Mouse (Mus musculus): ENCODE results near the gene Ugcg. TPM values are rescaled to one million over a fixed set of nuclear protein-coding genes. Genes with fewer than 3 reads are reported as not detected.
A peak's percentile ranks its signal among the peaks of the same experiment; 100 is the strongest.

The Ugcg gene
- polyA plus RNA-seq, 1 experiment from 2014 or later: 11.2 TPM

DNA sequence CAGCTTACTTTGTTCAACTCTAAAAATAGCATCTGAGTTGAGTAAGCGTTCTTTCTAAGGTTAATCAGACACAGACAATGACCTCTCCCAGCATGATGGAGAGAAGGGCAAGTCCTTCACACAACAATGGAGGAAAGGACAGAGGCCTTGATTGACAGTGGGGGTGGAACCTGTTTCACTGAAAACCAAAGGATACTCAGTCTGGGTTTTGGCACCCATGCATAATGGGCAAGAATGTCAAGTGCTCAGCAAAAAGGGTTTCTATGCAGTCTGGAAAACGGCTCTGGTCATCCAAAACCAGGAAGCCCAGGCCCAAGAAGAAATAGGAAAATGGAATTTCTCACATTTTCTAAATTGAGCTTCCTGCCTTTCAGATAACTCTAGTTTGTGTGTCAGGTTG, 16.4 kb upstream of the Ugcg start:
- Histone ChIP-seq H3K27ac (no peak overlapping the region), H3K9me3 (no peaks in the 10 kb centered on the region), H3K9ac (no peak overlapping the region), H3K4me1 (no peaks in the 10 kb centered on the region), H3K27me3 (no peaks in the 10 kb centered on the region), H3K36me3 (no peaks in the 10 kb centered on the region), H3K4me2 (no peak overlapping the region), H3K4me3 (no peak overlapping the region)
- ATAC-seq (ENCODE audit: insufficient number of reproducible peaks, insufficient read depth, low FRiP score, low TSS enrichment, low read depth): no peak
- 44% methylated on average over 2 of the region's 2 CpGs for WGBS

DNA sequence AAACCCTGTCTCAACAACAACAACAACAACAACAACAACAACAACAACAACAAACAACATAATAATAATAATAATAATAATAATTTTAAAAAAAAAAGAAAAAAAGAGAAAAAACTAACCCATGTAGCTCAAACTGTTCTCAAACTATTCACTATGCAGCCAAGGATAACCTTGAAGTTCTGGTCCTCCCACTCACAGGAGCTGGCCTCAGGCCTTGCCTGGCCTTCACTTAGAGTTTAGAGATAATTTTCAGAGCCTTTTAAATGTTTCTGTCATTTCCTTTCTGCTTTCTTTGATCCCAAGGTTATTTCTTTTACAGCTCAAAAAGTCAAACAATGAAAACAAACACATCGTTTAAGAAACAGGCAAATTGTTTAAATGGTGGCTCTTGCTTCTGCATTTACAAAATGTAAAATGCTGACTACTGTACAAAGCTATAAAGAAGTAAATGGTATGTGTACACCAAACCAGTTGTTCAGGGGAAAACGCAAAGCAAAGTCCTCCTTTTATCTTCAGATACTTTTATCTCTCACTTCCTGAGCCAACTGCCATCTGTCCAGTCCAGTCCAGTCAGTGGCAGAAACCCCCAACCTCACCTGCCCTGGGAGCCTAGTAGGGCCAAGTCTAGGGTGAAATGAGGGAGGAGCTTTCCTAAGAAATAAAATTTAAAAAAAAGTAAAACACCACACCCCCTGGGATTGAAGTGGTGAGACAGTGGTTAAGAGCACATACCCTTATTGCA, 15.7 kb upstream of the Ugcg start:
- ATAC-seq (ENCODE audit: insufficient number of reproducible peaks, insufficient read depth, low FRiP score, low TSS enrichment, low read depth): no peak

DNA sequence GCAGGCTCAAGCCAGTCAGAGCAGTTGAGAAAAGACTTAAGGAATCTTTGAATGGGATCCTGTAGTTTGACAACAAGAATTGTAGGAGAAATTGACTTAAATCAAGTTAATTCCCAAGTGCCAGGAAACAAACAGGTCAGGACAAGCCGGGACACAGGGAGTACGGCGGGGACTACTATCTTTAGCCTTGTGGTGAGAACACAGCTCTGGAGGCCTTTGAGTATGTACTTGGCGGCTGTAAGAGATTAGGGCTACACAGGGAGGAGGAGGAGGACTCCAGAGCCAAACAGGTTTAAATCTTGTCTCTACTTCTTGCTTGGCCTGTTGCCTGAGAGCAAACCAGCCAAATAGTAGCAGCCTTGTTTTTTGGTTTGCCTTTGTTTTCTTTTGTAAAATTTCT, 14.1 kb upstream of the Ugcg start:
- H3K27me3 ChIP-seq: no peaks in the 10 kb centered on the region
- WGBS: 63% methylated on average over 4 of the region's 4 CpGs
- no peaks in the 10 kb centered on the region for H3K4me1 ChIP-seq
- H3K36me3 ChIP-seq: no peaks in the 10 kb centered on the region
- H3K9me3 ChIP-seq: no peaks in the 10 kb centered on the region
- H3K9ac ChIP-seq: no peak overlapping the region
- no peak overlapping the region for H3K4me3 ChIP-seq
- ATAC-seq (ENCODE audit: insufficient number of reproducible peaks, insufficient read depth, low FRiP score, low TSS enrichment, low read depth): no peak
- H3K4me2 ChIP-seq: no peak overlapping the region
- no peak overlapping the region for H3K27ac ChIP-seq

More for the DNA sequence above, 15.7 kb upstream of the Ugcg start:
- Histone ChIP-seq H3K27me3 (no peaks in the 10 kb centered on the region), H3K4me3 (no peak overlapping the region), H3K9me3 (no peaks in the 10 kb centered on the region), H3K4me1 (no peaks in the 10 kb centered on the region), H3K36me3 (no peaks in the 10 kb centered on the region), H3K9ac (no peak overlapping the region), H3K4me2 (no peak overlapping the region), H3K27ac (no peak overlapping the region)
- WGBS: 74% methylated on average over 2 of the region's 2 CpGs

DNA sequence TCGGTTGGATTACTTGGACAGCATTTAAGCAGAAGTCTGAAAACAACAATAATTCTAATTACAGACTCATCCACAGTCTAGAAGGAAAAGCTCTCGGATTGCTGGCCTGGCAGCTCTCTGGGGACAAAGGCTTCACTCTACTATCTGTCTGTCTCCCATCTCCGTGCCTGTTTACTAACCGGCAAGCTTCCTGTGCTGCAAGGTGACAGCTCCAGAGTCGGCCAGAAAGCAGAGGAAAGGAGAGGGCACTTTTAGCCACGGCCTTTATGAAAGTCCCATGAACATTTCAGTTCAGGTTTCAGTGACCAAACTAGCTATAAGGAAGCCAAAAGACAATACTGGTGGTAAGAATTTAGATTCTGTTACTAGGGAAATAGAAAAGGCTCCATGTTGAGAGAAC, 13.1 kb upstream of the Ugcg start:
- Histone ChIP-seq H3K9me3 (no peaks in the 10 kb centered on the region), H3K27me3 (no peaks in the 10 kb centered on the region), H3K4me3 (no peak overlapping the region), H3K36me3 (no peaks in the 10 kb centered on the region), H3K27ac (no peak overlapping the region), H3K9ac (no peak overlapping the region), H3K4me1 (no peaks in the 10 kb centered on the region), H3K4me2 (no peak overlapping the region)
- no peak for ATAC-seq (ENCODE audit: insufficient number of reproducible peaks, insufficient read depth, low FRiP score, low TSS enrichment, low read depth)
- WGBS: 28% methylated on average over 6 of the region's 6 CpGs

DNA sequence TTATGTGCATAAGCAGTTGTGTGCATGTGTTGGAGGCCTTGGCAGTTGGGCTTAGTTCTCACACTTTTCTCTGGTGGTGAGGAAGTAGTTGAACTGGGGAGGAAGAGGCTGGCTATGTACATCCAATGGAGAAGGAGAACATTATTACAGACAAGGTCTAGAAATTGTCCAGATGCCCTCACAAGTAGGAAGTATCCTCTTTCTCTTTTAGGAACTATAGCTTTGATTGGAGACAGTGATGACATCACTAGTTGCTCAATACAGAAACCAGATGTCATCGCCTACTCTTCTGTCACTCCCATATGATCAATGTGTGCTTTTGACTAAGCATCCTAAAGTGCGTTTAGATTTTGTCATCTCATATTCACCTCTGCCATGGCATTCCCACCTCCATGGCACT, 11.5 kb upstream of the Ugcg start:
- Histone ChIP-seq H3K27ac (no peak overlapping the region), H3K9me3 (no peaks in the 10 kb centered on the region), H3K4me2 (no peak overlapping the region), H3K4me3 (no peak overlapping the region), H3K36me3 (no peaks in the 10 kb centered on the region), H3K27me3 (no peaks in the 10 kb centered on the region), H3K9ac (no peak overlapping the region), H3K4me1 (no peaks in the 10 kb centered on the region)
- ATAC-seq (ENCODE audit: insufficient number of reproducible peaks, insufficient read depth, low FRiP score, low TSS enrichment, low read depth): no peak
- 81% methylated on average over 2 of the region's 2 CpGs for WGBS

DNA sequence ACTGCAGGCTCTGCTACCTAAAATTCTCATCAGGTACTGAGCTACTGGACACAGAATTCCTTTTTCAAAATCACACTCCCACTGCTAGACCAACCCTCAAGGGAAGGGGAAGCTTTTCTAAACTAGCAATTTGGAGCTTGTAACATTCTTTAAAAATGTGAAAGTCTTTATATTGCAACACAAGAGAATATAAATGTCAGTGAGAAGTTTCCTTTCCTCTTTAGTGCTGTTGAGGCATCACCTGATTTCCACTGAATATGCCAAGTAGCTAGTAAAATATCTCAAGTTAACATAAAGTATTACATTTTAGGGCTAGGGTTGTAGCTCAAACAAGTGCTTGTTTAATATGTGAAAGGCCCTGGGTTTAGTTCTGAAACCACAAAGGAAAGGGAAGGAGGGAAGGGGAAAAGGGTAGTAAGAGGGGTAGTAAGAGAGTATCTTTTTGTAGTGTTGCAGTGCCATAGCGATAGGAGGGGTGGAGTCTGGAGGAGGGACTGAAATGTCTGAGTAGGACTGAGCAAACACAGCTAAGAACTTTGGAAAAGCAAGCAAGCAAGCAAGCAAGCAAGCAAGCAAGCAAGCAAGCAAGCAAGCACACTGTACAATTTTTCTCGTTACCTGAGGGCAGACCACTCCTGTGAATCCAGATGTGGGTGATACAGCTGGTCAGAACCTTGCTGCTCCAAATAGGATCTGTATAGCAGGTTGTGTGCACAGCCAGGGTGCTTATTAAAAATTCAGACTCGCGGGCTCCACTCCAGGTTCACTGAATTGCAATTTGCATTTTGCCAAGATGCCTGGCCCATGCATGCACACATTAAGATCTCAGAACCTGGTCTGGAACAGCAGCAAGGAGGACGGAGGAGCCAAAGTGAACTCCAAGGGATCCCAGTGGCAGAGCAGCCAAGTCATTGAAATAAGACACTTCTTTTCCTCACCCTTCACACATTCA, 7.5 kb upstream of the Ugcg start:
- Histone ChIP-seq H3K9ac (no peak overlapping the region), H3K36me3 (no peaks in the 10 kb centered on the region), H3K4me2 (no peak overlapping the region), H3K4me3 (no peak overlapping the region), H3K4me1 (no peaks in the 10 kb centered on the region), H3K9me3 (no peaks in the 10 kb centered on the region), H3K27ac (no peak overlapping the region), H3K27me3 (no peaks in the 10 kb centered on the region)
- no peak for ATAC-seq (ENCODE audit: insufficient number of reproducible peaks, insufficient read depth, low FRiP score, low TSS enrichment, low read depth)
- 43% methylated on average over 5 of the region's 5 CpGs for WGBS

DNA sequence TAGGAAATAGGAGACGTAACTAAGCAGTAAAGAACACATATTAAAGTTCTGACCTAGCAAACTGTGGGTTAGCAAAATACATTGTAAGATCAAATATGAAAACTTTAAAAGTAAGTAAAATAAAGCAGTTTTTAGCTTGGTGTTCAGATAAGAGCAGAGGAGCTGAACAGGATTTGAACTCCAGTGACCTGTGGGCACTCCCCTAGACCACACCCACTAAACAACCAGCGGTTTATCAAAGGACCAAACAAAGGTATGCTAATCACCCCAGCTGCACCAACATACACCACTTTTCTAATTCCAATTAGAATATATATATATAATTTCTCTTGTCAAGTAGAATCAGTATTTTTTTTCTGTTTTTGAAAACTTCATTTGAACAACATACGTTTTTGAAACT, 3.4 kb upstream of the Ugcg start:
- ATAC-seq (ENCODE audit: insufficient number of reproducible peaks, insufficient read depth, low FRiP score, low TSS enrichment, low read depth): no peak
- Histone ChIP-seq H3K9me3 (no peaks in the 10 kb centered on the region), H3K27me3 (no peaks in the 10 kb centered on the region), H3K4me1 (no peaks in the 10 kb centered on the region), H3K4me2 (no peak overlapping the region), H3K9ac (no peak overlapping the region), H3K4me3 (no peak overlapping the region), H3K36me3 (no peaks in the 10 kb centered on the region), H3K27ac (no peak overlapping the region)
- WGBS: 41% methylated on average over 3 of the region's 3 CpGs

DNA sequence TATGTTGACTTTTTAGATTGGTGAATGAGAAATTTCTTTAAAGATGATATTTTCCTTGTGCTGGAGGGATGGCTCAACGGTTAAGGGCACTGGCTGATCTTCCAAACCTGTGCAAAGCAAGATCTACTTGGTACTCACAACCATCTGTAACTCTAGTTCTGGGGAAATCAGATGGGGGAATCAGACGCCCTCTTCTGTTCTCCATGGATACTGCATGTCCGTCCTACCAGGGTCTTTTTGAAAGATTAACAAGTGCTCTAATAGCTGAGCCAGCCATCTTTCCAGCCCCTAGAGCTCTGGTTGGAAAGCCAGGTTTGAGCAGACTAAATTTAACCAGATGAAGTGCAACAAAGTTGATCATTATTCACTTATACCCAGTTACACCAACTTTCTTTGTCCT, 1.8 kb upstream of the Ugcg start:
- H3K9me3 ChIP-seq: no peaks in the 10 kb centered on the region
- no peak overlapping the region for H3K4me2 ChIP-seq
- H3K36me3 ChIP-seq: no peaks in the 10 kb centered on the region
- H3K9ac ChIP-seq: no peak overlapping the region
- no peak overlapping the region for H3K4me3 ChIP-seq
- 24% methylated on average over 3 of the region's 3 CpGs for WGBS
- H3K27me3 ChIP-seq: no peaks in the 10 kb centered on the region
- H3K4me1 ChIP-seq: 0 out of 2 replicates have a peak, but pooled peaks cover 3% of the 10 kb centered on the region
- H3K27ac ChIP-seq: no peak overlapping the region
- ATAC-seq (ENCODE audit: insufficient number of reproducible peaks, insufficient read depth, low FRiP score, low TSS enrichment, low read depth): no peak

DNA sequence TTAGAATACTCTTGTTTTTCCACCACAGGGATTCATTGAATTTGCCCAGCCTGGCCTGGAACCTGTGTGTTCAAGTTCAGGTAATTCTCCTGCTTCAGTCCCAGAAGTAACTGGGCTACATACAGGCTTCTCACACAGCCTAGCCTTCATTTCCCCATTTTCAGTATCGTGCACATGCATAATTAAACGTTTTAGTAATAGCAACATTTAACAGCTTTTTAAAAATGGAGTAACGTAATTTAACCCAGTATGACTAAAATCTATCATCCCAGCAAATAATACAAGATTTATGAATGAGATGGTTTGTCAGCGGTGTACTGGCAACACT, 619 bp upstream of the Ugcg start:
- no peak for ATAC-seq (ENCODE audit: insufficient number of reproducible peaks, insufficient read depth, low FRiP score, low TSS enrichment, low read depth)
- Histone ChIP-seq H3K36me3 (no peaks in the 10 kb centered on the region), H3K4me2 (peak overlapping the region; percentile 69), H3K9me3 (no peaks in the 10 kb centered on the region), H3K4me1 (0 out of 2 replicates have a peak, but pooled peaks cover 3% of the 10 kb centered on the region), H3K9ac (peak overlapping the region; percentile 95), H3K27me3 (no peaks in the 10 kb centered on the region), H3K27ac (peak overlapping the region; percentile 96), H3K4me3 (peak overlapping the region; percentile 91)
- 28% methylated on average over 4 of the region's 4 CpGs for WGBS

DNA sequence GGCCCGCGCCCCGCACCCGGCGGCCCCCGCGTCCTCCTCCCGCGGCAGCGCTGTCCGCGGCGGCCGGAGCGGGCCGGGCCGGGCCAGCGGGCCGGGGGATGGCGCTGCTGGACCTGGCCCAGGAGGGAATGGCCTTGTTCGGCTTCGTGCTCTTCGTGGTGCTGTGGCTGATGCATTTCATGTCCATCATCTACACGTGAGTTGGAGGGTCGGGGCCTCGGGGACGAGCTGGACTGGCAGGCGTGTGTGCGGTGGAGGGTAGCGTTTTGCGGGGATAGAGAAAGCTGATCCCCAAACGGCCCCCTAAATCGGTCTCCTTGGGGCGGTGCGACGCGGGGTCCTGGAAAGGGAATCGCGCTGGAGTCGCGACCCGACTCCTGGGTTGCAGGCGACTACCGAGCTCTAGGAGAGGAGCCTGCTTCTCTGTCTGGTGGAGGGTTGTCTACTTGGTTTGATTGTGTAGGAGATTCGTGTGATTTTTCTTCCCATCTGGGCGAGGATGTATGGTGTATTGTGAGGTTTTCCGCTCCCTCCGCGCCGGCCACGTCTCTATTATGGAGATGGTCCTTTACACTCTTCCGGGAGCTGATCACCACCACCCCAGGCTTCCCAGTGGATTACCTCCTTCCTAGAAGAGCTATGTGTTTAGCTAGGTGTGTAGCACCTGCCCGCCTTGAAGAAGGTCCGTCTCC, 635 bp downstream of the Ugcg start:
- Histone ChIP-seq H3K27me3 (no peaks in the 10 kb centered on the region), H3K36me3 (no peaks in the 10 kb centered on the region), H3K4me1 (peaks cover 6% of the 10 kb centered on the region; the same call in 1 of the 2 replicates), H3K27ac (peak overlapping the region; percentile 96), H3K4me2 (peak overlapping the region; percentile 69), H3K9me3 (no peaks in the 10 kb centered on the region), H3K4me3 (peak overlapping the region; percentile 91), H3K9ac (peak overlapping the region; percentile 95)
- WGBS: 1% methylated on average over 47 of the region's 54 CpGs
- ATAC-seq (ENCODE audit: insufficient number of reproducible peaks, insufficient read depth, low FRiP score, low TSS enrichment, low read depth): no peak

DNA sequence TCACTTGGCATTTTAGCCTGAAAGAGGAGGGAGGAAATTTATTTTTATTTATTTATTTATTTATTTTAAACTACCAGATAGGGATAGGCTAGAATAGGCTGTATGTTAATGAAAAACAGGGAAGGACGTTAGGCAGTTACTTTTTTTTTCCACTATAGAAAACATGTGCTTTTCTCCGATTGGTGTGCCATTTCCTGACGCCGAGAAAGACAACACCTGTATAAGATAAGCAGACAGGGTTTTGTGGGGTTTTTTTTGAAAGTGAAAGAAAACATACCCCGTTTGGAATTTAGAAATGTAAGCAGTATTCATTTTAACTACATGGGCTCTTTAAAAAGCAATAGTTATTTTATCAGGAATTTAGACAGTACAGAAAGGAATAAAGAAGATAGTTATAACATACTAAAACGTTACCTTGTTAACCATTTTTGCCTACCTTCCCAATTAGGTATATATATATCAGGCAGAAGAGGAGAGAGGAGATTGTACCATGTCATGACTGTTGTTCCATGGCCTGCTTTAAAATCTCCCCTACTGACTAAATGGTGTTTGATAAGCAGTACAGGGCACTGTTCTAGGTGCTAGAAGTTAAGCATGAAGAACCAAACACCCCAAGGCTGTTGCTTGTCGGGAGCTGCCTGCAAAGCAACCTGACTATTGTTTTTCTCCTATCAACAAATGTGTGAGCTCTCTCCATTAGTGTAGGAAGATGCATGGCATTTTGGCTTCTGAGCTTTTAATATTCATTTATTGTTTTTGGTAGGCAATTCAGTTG, 1.8 kb downstream of the Ugcg start:
- Histone ChIP-seq H3K27ac (no peak overlapping the region), H3K27me3 (no peaks in the 10 kb centered on the region), H3K4me3 (peak overlapping the region; percentile 91), H3K9me3 (no peaks in the 10 kb centered on the region), H3K4me2 (peak overlapping the region; percentile 69), H3K36me3 (no peaks in the 10 kb centered on the region), H3K9ac (no peak overlapping the region), H3K4me1 (peaks cover 9% of the 10 kb centered on the region)
- WGBS: 33% methylated on average over 7 of the region's 7 CpGs
- no peak for ATAC-seq (ENCODE audit: insufficient number of reproducible peaks, insufficient read depth, low FRiP score, low TSS enrichment, low read depth)

Measured in embryonic facial prominence, embryonic 13.5 days (tissue).